Mouse (Mus musculus) brain, embryonic 14.5 days (tissue): ENCODE measurements around the gene Fli1.

Source experiments
- CTCF ChIP-seq: fragments of 200-500 bp; IDR thresholded peaks from 2 replicates; pipeline ENCODE4 v1.5.1; 2012; ENCODE audit warnings: inconsistent platforms, mild to moderate bottlenecking, moderate library complexity, borderline replicate concordance; ENCODE audit not compliant: insufficient read depth, insufficient read length; ENCODE audit errors: extremely low read depth
- POLR2A ChIP-seq: fragments of 200-500 bp; IDR thresholded peaks from 2 replicates; pipeline ENCODE4 v1.6.1; 2012; ENCODE audit warnings: mild to moderate bottlenecking, inconsistent platforms, borderline replicate concordance; ENCODE audit not compliant: poor library complexity, insufficient read depth, insufficient read length, severe bottlenecking; ENCODE audit errors: extremely low read depth

DNA sequence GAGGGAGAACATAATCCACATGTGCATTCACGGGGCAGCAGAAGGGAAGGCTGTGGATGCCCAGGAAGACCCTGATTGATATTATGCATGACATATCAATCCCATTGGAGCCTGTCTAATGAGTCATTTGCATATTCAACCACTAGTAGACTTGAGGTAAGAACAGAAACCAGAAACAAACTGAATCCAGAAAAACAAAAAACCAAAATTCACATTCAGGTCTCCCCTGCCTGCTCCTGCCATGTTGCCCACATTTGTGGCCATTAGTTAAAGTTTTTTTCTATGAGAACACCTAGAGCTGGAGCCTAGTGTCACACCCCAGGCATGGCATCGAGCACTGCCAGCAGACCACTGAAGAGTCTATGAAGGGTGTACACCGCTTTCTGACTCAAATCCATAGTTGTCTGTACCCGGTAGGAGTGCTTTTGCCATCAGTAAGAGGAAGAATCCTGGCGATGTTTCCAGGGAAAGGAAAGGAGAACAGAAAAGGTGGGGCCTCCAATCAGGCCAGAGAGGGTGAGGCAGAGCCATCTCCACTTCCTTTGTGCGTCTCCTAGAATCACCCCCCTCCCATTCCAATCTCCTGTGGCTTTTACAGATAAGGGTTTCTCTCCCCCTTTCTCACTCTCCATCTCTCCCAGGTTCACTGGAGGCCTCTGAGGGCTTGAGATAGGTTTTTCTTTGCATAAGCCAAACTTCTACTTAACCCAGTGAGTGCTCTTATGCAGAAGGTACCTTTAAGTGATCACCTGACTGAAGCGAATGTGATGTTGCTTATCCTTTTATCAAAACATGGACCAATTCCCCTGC lies 32.0 kb downstream of the Fli1 start:
- TF ChIP-seq CTCF (no peak), POLR2A (no peak)
